Mouse (Mus musculus): ENCODE measurements at regions not wholly inside any gene's neighbourhood (a gene's known extent, or its start where the extent isn't known, plus 50 kb on each side); places are given as distances from the start of the nearest gene placed in this dataset.

- TF ChIP-seq EP300 (optimal IDR thresholded peaks at IDR 0.05) (no peak), CTCF (IDR thresholded peaks at IDR 0.05; ENCODE audit: low read depth) (no peak)
These were observed 164.6 kb downstream of the Rpl10l start for GRCm38 (mm10) chr12:66119565-66119964.
